ENCODE assay signal across 11 mouse cellular contexts in genomic region chr16:87917157-87917546, GRCm38 (mm10).
DNase-seq lines count a peak whose midpoint lies in the region; ATAC-seq lines count a peak whose summit lies in the region.
"Had no signal": no experiment of that assay in that cellular context is flagged by ENCODE, and none has a peak within 500 bp of the region (broad histone marks: within the 10 kb centered on the region; RNA-seq: fewer than 3 reads in every experiment).

No protein-coding gene starts in this region.

- no peaks in the 10 kb centered on the region for H3K9me3 ChIP-seq in hindbrain, embryonic 11.5 days (ENCODE audit: control insufficient read depth, low read length)
- no peaks in the 10 kb centered on the region for H3K9me3 ChIP-seq in midbrain, embryonic 13.5 days

- 4% methylated on average over 1 of the region's 1 CpGs for WGBS in hindbrain, embryonic 11.5 days
- 3% methylated on average over 1 of the region's 1 CpGs for WGBS in midbrain, embryonic 13.5 days

- 0 out of 2 replicates have a peak, but pooled peaks cover 8% of the 10 kb centered on the region for H3K4me1 ChIP-seq in hindbrain, embryonic 11.5 days (replicated peaks; ENCODE audit: control insufficient read depth, insufficient read depth, low read length)
- H3K4me1 ChIP-seq in midbrain, embryonic 13.5 days (replicated peaks) = peaks cover 23% of the 10 kb centered on the region
- H3K4me1 ChIP-seq: megakaryocyte, embryonic 14.5 days had no signal

- no peak overlapping the region for H3K9ac ChIP-seq in hindbrain, embryonic 11.5 days (ENCODE audit: low read depth, low read length)
- H3K9ac ChIP-seq in midbrain, embryonic 13.5 days (replicated peaks) = no peak overlapping the region

- ATAC-seq in hindbrain, embryonic 11.5 days (ENCODE audit: low FRiP score) = peak; percentile 85
- ATAC-seq in midbrain, embryonic 13.5 days = peak; percentile 88
- no peak for ATAC-seq in cerebellum, adult (ENCODE audit: insufficient number of reproducible peaks, low FRiP score, low TSS enrichment)
- no peak for ATAC-seq in megakaryocyte progenitor cell, adult 5-6 weeks (replicated peaks; ENCODE audit: poor library complexity)

- no peak overlapping the region for H3K4me3 ChIP-seq in hindbrain, embryonic 11.5 days (ENCODE audit: low read depth, low read length)
- no peak overlapping the region for H3K4me3 ChIP-seq in midbrain, embryonic 13.5 days (replicated peaks)
- H3K4me3 ChIP-seq: megakaryocyte, embryonic 14.5 days had no signal

- H3K4me2 ChIP-seq in hindbrain, embryonic 11.5 days (replicated peaks; ENCODE audit: low read depth, low read length) = no peak overlapping the region
- H3K4me2 ChIP-seq in midbrain, embryonic 13.5 days (replicated peaks) = no peak overlapping the region

- peak; percentile 65 for DNase-seq in Muller cell, postnatal 12 days (ENCODE audit: inconsistent ontology term)
- DNase-seq in embryo, embryonic 11 days = peak; percentile 70
- peak; percentile 40 for DNase-seq in hindbrain, embryonic 11.5 days (ENCODE audit: low spot score)
- DNase-seq in layer of hippocampus, adult 8-10 months (ENCODE audit: low spot score in 2 of 2) = no peak
- no peak for DNase-seq in layer of hippocampus, adult 9-10 months (ENCODE audit: low spot score)
- DNase-seq: gastrocnemius, postnatal 10 days; layer of hippocampus, adult 9-11 months had no signal

- H3K36me3 ChIP-seq in hindbrain, embryonic 11.5 days (ENCODE audit: control insufficient read depth, insufficient read depth, low read length) = no peaks in the 10 kb centered on the region
- H3K36me3 ChIP-seq in midbrain, embryonic 13.5 days = no peaks in the 10 kb centered on the region

- H3K27ac ChIP-seq in hindbrain, embryonic 11.5 days (ENCODE audit: low read depth, low read length) = peak overlapping the region; percentile 70
- H3K27ac ChIP-seq in midbrain, embryonic 13.5 days = peak overlapping the region; percentile 73

- H3K27me3 ChIP-seq in hindbrain, embryonic 11.5 days (ENCODE audit: control insufficient read depth, insufficient read depth, low read length) = no peaks in the 10 kb centered on the region
- no peaks in the 10 kb centered on the region for H3K27me3 ChIP-seq in midbrain, embryonic 13.5 days
- H3K27me3 ChIP-seq: megakaryocyte, embryonic 14.5 days had no signal

Comparison
In these comparisons a context has a peak if more than half of its experiments do, and no peak if none do; other contexts are left out.
1. DNase-seq: peak in Muller cell, postnatal 12 days (single experiment), embryo, embryonic 11 days (single experiment) and hindbrain, embryonic 11.5 days (single experiment); none in layer of hippocampus, adult 8-10 months (0 of 2) and layer of hippocampus, adult 9-10 months (single experiment).
2. ATAC-seq: peak in hindbrain, embryonic 11.5 days (single experiment) and midbrain, embryonic 13.5 days (single experiment); none in cerebellum, adult (single experiment) and megakaryocyte progenitor cell, adult 5-6 weeks (single experiment).